Mouse (Mus musculus) right cerebral cortex, postnatal 14 days (tissue): ENCODE data around the gene Fuca1.
"Not testable (repeated sequence)": the region's sequence is repeated elsewhere in the genome, so short reads cannot be mapped to it uniquely, and the experiment has no call there.

Experiments
- DNase-seq: peaks from one replicate; pipeline ENCODE4 v3.0.0; 2022

Fuca1 gene

GRCm38 (mm10) chr4:135958354-135958753, 37.8 kb downstream of the Fuca1 start:
- no peak for DNase-seq

GRCm38 (mm10) chr4:135960717-135961116, 40.2 kb downstream of the Fuca1 start:
- peak; percentile 85 for DNase-seq

- no peak for DNase-seq
Measured at GRCm38 (mm10) chr4:135961709-135962108, 41.2 kb downstream of the Fuca1 start.

- no peak for DNase-seq
Measured at GRCm38 (mm10) chr4:135962198-135962597, 41.7 kb downstream of the Fuca1 start.

- DNase-seq: no peak
Measured at GRCm38 (mm10) chr4:135962946-135963345, 42.4 kb downstream of the Fuca1 start.

- DNase-seq: peak; percentile 91
Measured at GRCm38 (mm10) chr4:135963457-135964193, 43.1 kb downstream of the Fuca1 start, which contains the start of gene Gale. Gale (plus strand) TSS chr4:135963727.

- peak; percentile 54 for DNase-seq
Measured at GRCm38 (mm10) chr4:135964426-135964825, 43.9 kb downstream of the Fuca1 start.

GRCm38 (mm10) chr4:135965113-135965512, 44.6 kb downstream of the Fuca1 start:
- no peak for DNase-seq

- DNase-seq: no peak
Measured at GRCm38 (mm10) chr4:135966283-135966682, 45.7 kb downstream of the Fuca1 start.

GRCm38 (mm10) chr4:135967086-135967760, 46.7 kb downstream of the Fuca1 start:
- DNase-seq: no peak

GRCm38 (mm10) chr4:135968271-135968869, 47.8 kb downstream of the Fuca1 start:
- DNase-seq: no peak

GRCm38 (mm10) chr4:135969070-135969750, 48.7 kb downstream of the Fuca1 start:
- no peak for DNase-seq

GRCm38 (mm10) chr4:135970585-135970984, 50.0 kb downstream of the Fuca1 start:
- DNase-seq: no peak

- DNase-seq: no peak
Measured at GRCm38 (mm10) chr4:135971805-135972555, 51.4 kb downstream of the Fuca1 start.

- peak; percentile 90 for DNase-seq
Measured at GRCm38 (mm10) chr4:135972556-135972906, 52.0 kb downstream of the Fuca1 start, which contains the start of gene Lypla2. Lypla2 (minus strand) TSS chr4:135972626.

- DNase-seq: no peak
Measured at GRCm38 (mm10) chr4:135972911-135973811, 52.6 kb downstream of the Fuca1 start.

- DNase-seq: no peak
Measured at GRCm38 (mm10) chr4:135976146-135976545, 55.6 kb downstream of the Fuca1 start.

GRCm38 (mm10) chr4:135980223-135980622, 59.7 kb downstream of the Fuca1 start:
- DNase-seq: not testable (repeated sequence)

- peak; percentile 51 for DNase-seq
Measured at GRCm38 (mm10) chr4:135981524-135982063, 61.1 kb downstream of the Fuca1 start.

GRCm38 (mm10) chr4:135984556-135984955, 64.0 kb downstream of the Fuca1 start:
- no peak for DNase-seq

GRCm38 (mm10) chr4:135985193-135985592, 64.7 kb downstream of the Fuca1 start:
- DNase-seq: no peak
